Mouse (Mus musculus): ENCODE measurements at regions not wholly inside any gene's neighbourhood (a gene's known extent, or its start where the extent isn't known, plus 50 kb on each side); places are given as distances from the start of the nearest gene placed in this dataset.

DNA sequence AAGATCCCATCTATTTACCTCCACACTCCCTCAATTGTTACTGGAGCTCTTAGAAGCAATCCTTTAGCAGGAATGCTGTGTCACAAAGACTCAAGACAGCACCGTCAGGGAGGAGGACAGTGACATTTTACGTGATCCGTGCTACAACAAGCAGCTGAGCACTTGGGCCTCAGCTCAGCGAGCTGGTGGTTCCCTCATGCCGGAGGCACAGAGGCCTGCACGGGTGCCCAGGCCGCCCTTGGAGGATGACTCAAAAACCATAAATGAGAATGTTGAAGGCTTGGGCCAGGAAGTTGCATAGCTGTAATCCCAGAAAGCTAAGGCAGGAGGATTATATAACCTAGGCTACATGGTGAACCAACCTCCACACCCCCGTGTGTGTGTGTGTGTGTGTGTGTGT is 89.6 kb upstream of the Spred2 start:
- peaks cover 5 to 10% of the 10 kb centered on the region in 2 experiments for H3K4me1 ChIP-seq (ENCODE audit: control insufficient read depth in 1 of 2, insufficient read depth in 2 of 2)
- no peak for DNase-seq (ENCODE audit: extremely low read depth)
- no peak overlapping the region for H3K9ac ChIP-seq (ENCODE audit: insufficient read depth, low read depth)
- H3K9me3 ChIP-seq (replicated peaks; ENCODE audit: low read length): no peaks in the 10 kb centered on the region
- no peak overlapping the region for H3K27ac ChIP-seq (ENCODE audit: insufficient read depth, low read depth)
- H3K4me3 ChIP-seq (replicated peaks in 1 of 3; ENCODE audit: low read depth in 2 of 3, low read length in 2 of 3, poor library complexity in 1 of 3): no peak overlapping the region
- in situ Hi-C loops (cut with MboI; ENCODE audit: low pct_ligation_motif_present, low pct_unique_long_range_greater_than_20kb, low sequenced_read_pairs): loop anchor here (5.0 to 25.0 kb wide), 3 partner anchors 88 to 578 kb away; partner anchors contain the start of gene Spred2
- dilution Hi-C loops (cut with MboI; ENCODE audit: extremely low pct_ligation_motif_present, extremely low pct_unique_long_range_greater_than_20kb, low sequenced_read_pairs): no loop called here
- H3K4me2 ChIP-seq (ENCODE audit: insufficient read depth, low read depth, poor library complexity, severe bottlenecking): no peak overlapping the region
- no peaks in the 10 kb centered on the region for H3K27me3 ChIP-seq (replicated peaks)
- no peaks in the 10 kb centered on the region for H3K36me3 ChIP-seq (replicated peaks in 1 of 2; ENCODE audit: control insufficient read depth in 1 of 2, insufficient read depth in 1 of 2, low read length in 1 of 2)
- TF ChIP-seq CTCF (conservative IDR thresholded peaks at IDR 0.05 in 1 of 2, IDR thresholded peaks at IDR 0.05 in 1 of 2; ENCODE audit: low read depth in 2 of 2, low read length in 2 of 2) (no peak), ZC3H11A (IDR thresholded peaks at IDR 0.05; ENCODE audit: low read depth, low read length) (no peak), RCOR1 (conservative IDR thresholded peaks at IDR 0.05; ENCODE audit: low read depth, low read length) (no peak)
- no peaks in the 10 kb centered on the region for H3K79me2 ChIP-seq (replicated peaks; ENCODE audit: control insufficient read depth, extremely low read depth, insufficient read depth, poor library complexity, severe bottlenecking)

DNA sequence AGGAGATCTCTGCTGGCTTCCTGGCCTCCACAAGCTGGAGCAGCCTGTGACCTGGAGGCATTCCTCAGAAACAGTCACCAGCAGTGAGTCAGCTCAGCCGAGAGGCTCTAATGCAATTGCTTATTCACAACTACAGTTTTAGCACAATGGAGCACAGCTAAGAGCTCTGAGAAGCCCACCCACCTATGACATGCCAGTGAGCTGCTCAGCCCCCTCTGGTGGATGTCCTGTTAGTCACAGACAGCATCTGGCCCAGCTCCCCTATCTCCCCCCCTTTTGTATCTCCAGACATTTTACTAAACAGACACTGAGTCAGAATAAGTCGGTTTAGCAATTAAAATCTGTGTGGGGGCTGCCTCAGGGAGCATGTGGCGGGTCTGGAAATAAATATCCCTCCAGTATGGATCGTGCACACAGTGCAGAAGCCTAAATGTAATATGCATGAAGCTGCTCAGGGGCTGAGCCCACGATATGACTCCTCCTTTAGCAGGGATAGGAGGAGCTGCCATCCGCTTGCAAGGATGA is 88.9 kb upstream of the Spred2 start:
- dilution Hi-C loops (cut with MboI; ENCODE audit: extremely low pct_ligation_motif_present, extremely low pct_unique_long_range_greater_than_20kb, low sequenced_read_pairs) (no loop called here), in situ Hi-C loops (cut with MboI; ENCODE audit: low pct_ligation_motif_present, low pct_unique_long_range_greater_than_20kb, low sequenced_read_pairs) (loop anchor here (10.0 to 25.0 kb wide), 2 partner anchors 210 to 577 kb away; no protein-coding TSS in a partner anchor)
- no peak overlapping the region for H3K4me2 ChIP-seq (ENCODE audit: insufficient read depth, low read depth, poor library complexity, severe bottlenecking)
- peaks cover 3% of the 10 kb centered on the region in 2 experiments for H3K4me1 ChIP-seq (ENCODE audit: control insufficient read depth in 1 of 2, insufficient read depth in 2 of 2)
- H3K27me3 ChIP-seq (replicated peaks): no peaks in the 10 kb centered on the region
- TF ChIP-seq CTCF (conservative IDR thresholded peaks at IDR 0.05 in 1 of 2, IDR thresholded peaks at IDR 0.05 in 1 of 2; ENCODE audit: low read depth in 2 of 2, low read length in 2 of 2) (no peak; a peak in 1 of 4 replicates), USF1 (IDR thresholded peaks at IDR 0.05; ENCODE audit: low read depth, low read length) (no peak), ELF1 (IDR thresholded peaks at IDR 0.05; ENCODE audit: low read depth, low read length) (no peak), ZMIZ1 (IDR thresholded peaks at IDR 0.05; ENCODE audit: low read depth, low read length) (no peak), ZNF384 (IDR thresholded peaks at IDR 0.05; ENCODE audit: low read depth, low read length) (no peak), IRF4 (IDR thresholded peaks at IDR 0.05; ENCODE audit: low read depth, low read length) (no peak), CHD1 (IDR thresholded peaks at IDR 0.05; ENCODE audit: low read depth, low read length) (no peak), GABPA (IDR thresholded peaks at IDR 0.05; ENCODE audit: insufficient replicate concordance, low read depth, low read length) (no peak), POLR2A (IDR thresholded peaks at IDR 0.05; ENCODE audit: low read depth, low read length) (no peak), TCF12 (IDR thresholded peaks at IDR 0.05; ENCODE audit: low read depth, low read length) (no peak), HCFC1 (IDR thresholded peaks at IDR 0.05; ENCODE audit: low read depth, low read length) (no peak), UBTF (IDR thresholded peaks at IDR 0.05; ENCODE audit: low read depth, low read length) (no peak), KAT2A (IDR thresholded peaks at IDR 0.05; ENCODE audit: insufficient replicate concordance, low read length) (no peak), NELFE (IDR thresholded peaks at IDR 0.05; ENCODE audit: low read depth, low read length) (no peak)
- no peak overlapping the region for H3K4me3 ChIP-seq (replicated peaks in 1 of 3; ENCODE audit: low read depth in 2 of 3, low read length in 2 of 3, poor library complexity in 1 of 3)
- no peak for DNase-seq (ENCODE audit: extremely low read depth)
- no peaks in the 10 kb centered on the region for H3K36me3 ChIP-seq (replicated peaks in 1 of 2; ENCODE audit: control insufficient read depth in 1 of 2, insufficient read depth in 1 of 2, low read length in 1 of 2)
- no peaks in the 10 kb centered on the region for H3K9me3 ChIP-seq (replicated peaks; ENCODE audit: low read length)
- H3K9ac ChIP-seq (ENCODE audit: insufficient read depth, low read depth): no peak overlapping the region
- H3K79me2 ChIP-seq (replicated peaks; ENCODE audit: control insufficient read depth, extremely low read depth, insufficient read depth, poor library complexity, severe bottlenecking): no peaks in the 10 kb centered on the region
- no peak overlapping the region for H3K27ac ChIP-seq (ENCODE audit: insufficient read depth, low read depth)
